Mouse (Mus musculus) testis, adult 10 weeks (tissue): ENCODE measurements around the gene Mgat4b. TPM values are rescaled to one million over a fixed set of nuclear protein-coding genes. Genes with fewer than 3 reads are reported as not detected.

ENCODE experiments used
- polyA plus RNA-seq: library from polyadenylated mRNA; stranded (reverse); fragments of 350-450 nt; fragmentation: Illumina TruSeq; extraction: RNeasy Lipid Tissue Mini Kit (QIAGEN cat#74804); gene quantifications from one replicate; pipeline ENCODE4 v1.2.3, GENCODE M21; 2014; ENCODE audit warnings: low read depth, low replicate concordance

Gene Mgat4b
- polyA plus RNA-seq: 2.1 TPM

DNA sequence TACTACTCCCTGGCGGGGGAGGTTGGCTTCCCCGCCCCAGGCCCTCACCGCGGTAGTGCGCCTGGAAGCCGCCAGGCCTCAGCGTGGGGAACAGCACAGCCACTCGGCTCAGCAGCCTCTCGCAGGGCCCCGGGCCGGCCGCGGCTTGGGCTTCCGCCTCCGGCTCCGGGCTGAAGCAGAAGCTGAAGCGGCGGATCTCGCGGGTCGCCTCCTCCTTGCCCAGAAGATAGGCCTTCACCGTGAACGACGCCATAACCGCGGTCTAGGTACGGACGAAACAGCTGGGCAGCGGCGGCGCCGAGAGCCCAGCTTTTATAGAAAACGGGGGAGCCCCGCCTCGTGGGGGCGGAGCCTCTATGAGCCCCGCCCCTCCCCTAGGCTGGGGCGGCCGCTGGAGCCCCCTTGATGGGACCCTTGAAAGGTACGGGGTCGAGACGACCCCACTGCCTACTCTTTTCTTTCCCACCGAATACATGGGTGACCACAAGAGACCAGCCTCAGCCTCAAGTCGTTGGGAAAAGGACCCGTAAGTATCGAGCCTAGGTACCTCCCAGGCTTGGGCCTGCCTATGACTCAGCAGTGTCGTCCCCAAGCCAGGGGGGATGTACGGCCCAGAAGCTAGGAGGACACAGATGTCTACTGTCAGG lies at the start of gene Mgat4b, which contains the start of gene Sqstm1:
TSS of gene Mgat4b (plus strand) at position 386 of the 647 bp plus-strand sequence.
TSS of gene Sqstm1 (minus strand) at position 323 of the 647 bp plus-strand sequence.

DNA sequence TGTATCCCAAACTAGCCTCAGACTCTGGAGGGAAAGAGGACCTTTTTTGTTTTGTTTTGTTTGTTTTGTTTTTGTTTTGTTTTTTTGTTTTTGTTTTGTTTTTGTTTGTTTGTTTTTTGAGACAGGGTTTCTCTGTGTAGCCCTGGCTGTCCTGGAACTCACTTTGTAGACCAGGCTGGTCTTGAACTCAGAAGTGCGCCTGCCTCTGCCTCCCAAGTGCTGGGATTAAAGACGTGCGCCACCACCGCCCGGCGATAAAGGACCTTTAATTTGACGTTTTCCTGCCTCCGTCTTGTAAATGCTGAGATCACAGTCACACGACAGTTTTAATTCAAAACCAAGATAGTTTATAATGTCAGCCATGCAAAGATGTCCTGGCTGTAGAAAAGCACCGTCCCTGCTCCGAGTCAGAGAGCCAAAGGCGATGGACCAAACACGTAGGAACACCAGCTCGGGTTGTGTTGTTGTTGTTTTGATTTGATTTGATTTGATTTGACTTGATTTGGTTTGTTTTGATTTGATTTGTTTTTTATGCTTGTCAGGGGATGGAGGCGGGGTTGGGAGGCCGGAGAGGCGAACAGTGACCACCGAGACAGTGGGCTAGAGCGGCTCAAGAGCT lies 36.5 kb upstream of the Mgat4b start, which contains the start of gene Mrnip:
TSS of gene Mrnip (plus strand) at position 334 of the 619 bp plus-strand sequence.

DNA sequence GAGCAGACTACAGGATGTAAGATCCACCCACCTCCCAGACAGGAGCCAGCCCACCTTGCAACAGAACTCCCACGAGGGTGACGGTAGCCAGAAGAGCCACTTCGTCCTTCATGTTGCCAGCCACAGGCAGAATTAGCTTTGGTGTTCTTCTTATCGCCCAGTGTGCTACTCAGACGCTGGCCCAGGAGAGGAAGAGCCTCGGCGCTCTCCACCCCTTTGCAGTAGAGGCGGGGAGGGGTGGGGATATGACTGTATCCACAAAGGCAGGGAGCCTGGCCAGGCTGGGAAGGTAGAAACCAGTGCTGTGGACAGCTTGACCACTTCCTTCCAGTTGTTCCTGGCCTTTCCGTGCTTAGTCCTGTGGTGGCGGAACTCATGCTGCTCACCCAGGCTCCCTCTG lies 27.6 kb downstream of the Mgat4b start, which contains the start of gene Ltc4s:
TSS of gene Ltc4s (minus strand) at position 293 of the 400 bp plus-strand sequence.

Other genes with a start within 250 kb of the Mgat4b start
- 42.8 TPM for gene Rnf130, start 185.5 kb upstream of the Mgat4b start, polyA plus RNA-seq
- 2.0 TPM for gene Tbc1d9b, start 79.5 kb upstream of the Mgat4b start, polyA plus RNA-seq
- gene Mrnip, start 36.4 kb upstream of the Mgat4b start, polyA plus RNA-seq: 3.0 TPM
- gene Sqstm1, start 63 bp upstream of the Mgat4b start, polyA plus RNA-seq: 60.0 TPM
- not detected for gene Ltc4s, start 27.7 kb downstream of the Mgat4b start, polyA plus RNA-seq
- 2.5 TPM for gene Maml1, start 81.4 kb downstream of the Mgat4b start, polyA plus RNA-seq
- gene Canx, start 114.8 kb downstream of the Mgat4b start, polyA plus RNA-seq: 289 TPM
- 0.70 TPM for gene Cby3, start 143.6 kb downstream of the Mgat4b start, polyA plus RNA-seq
- gene Hnrnph1, start 166.1 kb downstream of the Mgat4b start, polyA plus RNA-seq: 648 TPM
- gene Rufy1, start 220.2 kb downstream of the Mgat4b start, polyA plus RNA-seq: 8.0 TPM